Mouse (Mus musculus) heart, embryonic 10.5 days (tissue): ENCODE measurements around the gene Tmem259. TPM values are rescaled to one million over a fixed set of nuclear protein-coding genes. Genes with fewer than 3 reads are reported as not detected.
"Not testable (repeated sequence)": the region's sequence is repeated elsewhere in the genome, so short reads cannot be mapped to it uniquely, and the experiment has no call there.

Experiments used
- DNase-seq: peaks from one replicate; pipeline ENCODE4 v3.0.0-alpha.2; 2017; ENCODE audit warnings: low spot score
- H3K27ac ChIP-seq: fragments of 300-500 bp; sonication (generic); 2 replicates; pipeline ENCODE4 v1.5.1; 2016; ENCODE audit warnings: mild to moderate bottlenecking
- H3K27me3 ChIP-seq: fragments of 300-500 bp; sonication (generic); 2 replicates; pipeline ENCODE4 v1.6.1; 2016; ENCODE audit warnings: mild to moderate bottlenecking; ENCODE audit not compliant: poor library complexity, insufficient read depth, severe bottlenecking
- H3K36me3 ChIP-seq: fragments of 300-500 bp; sonication (generic); 2 replicates; pipeline ENCODE4 v1.6.1; 2016; ENCODE audit warnings: mild to moderate bottlenecking, moderate library complexity
- H3K4me1 ChIP-seq: fragments of 300-500 bp; sonication (generic); 2 replicates; pipeline ENCODE4 v1.6.1; 2016; ENCODE audit warnings: mild to moderate bottlenecking
- H3K4me3 ChIP-seq: fragments of 300-500 bp; sonication (generic); 2 replicates; pipeline ENCODE4 v1.5.1; 2016; ENCODE audit warnings: mild to moderate bottlenecking, moderate library complexity
- H3K9me3 ChIP-seq: fragments of 300-500 bp; sonication (generic); 2 replicates; pipeline ENCODE4 v1.6.1; 2016; ENCODE audit warnings: mild to moderate bottlenecking, moderate library complexity
- WGBS: fragments of 180-500 bp; shearing (Covaris S2); methylation state at CpG from one replicate; pipeline ENCODE4 v1.1.7; 2016; 5-methylcytosine and 5-hydroxymethylcytosine counted together
- polyA plus RNA-seq: library from polyadenylated mRNA; unstranded; fragments of >200 nt; fragmentation: Nextera tagmentation; extraction: Ambion mirVana; gene quantifications from 2 replicates; pipeline ENCODE4 v1.2.1, GENCODE M21; 2016

The Tmem259 gene
- polyA plus RNA-seq, 1 experiment from 2014 or later, result 16.4 TPM

GRCm38 (mm10) chr10:79968181-79968580 lies 15.9 kb downstream of the Tmem259 start:
- no peaks in the 10 kb centered on the region for H3K9me3 ChIP-seq
- no peak overlapping the region for H3K4me3 ChIP-seq
- peaks cover 48% of the 10 kb centered on the region for H3K27me3 ChIP-seq
- no peak overlapping the region for H3K27ac ChIP-seq
- DNase-seq, result no peak
- peaks cover 26% of the 10 kb centered on the region for H3K4me1 ChIP-seq
- peaks cover 56% of the 10 kb centered on the region for H3K36me3 ChIP-seq
- WGBS, result 86% methylated on average over 1 of the region's 1 CpGs

GRCm38 (mm10) chr10:79966886-79967400 lies 17.2 kb downstream of the Tmem259 start:
- H3K4me1 ChIP-seq, result peaks cover 20% of the 10 kb centered on the region
- DNase-seq, result no peak
- WGBS, result 87% methylated on average over 5 of the region's 5 CpGs
- peaks cover 68% of the 10 kb centered on the region for H3K36me3 ChIP-seq
- no peak overlapping the region for H3K27ac ChIP-seq
- H3K27me3 ChIP-seq, result peaks cover 36% of the 10 kb centered on the region
- no peaks in the 10 kb centered on the region for H3K9me3 ChIP-seq
- no peak overlapping the region for H3K4me3 ChIP-seq

- peaks cover 76% of the 10 kb centered on the region for H3K36me3 ChIP-seq
- DNase-seq, result no peak
- H3K4me1 ChIP-seq, result peaks cover 23% of the 10 kb centered on the region
- H3K27me3 ChIP-seq, result peaks cover 20% of the 10 kb centered on the region; the same call in 1 of the 2 replicates
- 83% methylated on average over 5 of the region's 5 CpGs for WGBS
- H3K27ac ChIP-seq, result no peak overlapping the region
- H3K9me3 ChIP-seq, result no peaks in the 10 kb centered on the region
- no peak overlapping the region for H3K4me3 ChIP-seq
Observed at GRCm38 (mm10) chr10:79965325-79965724, 18.8 kb downstream of the Tmem259 start.

GRCm38 (mm10) chr10:79964727-79965126 lies 19.4 kb downstream of the Tmem259 start:
- 92% methylated on average over 7 of the region's 7 CpGs for WGBS
- Histone ChIP-seq H3K27ac (no peak overlapping the region), H3K36me3 (peaks cover 76% of the 10 kb centered on the region), H3K4me1 (peaks cover 23% of the 10 kb centered on the region), H3K4me3 (no peak overlapping the region), H3K27me3 (peaks cover 16% of the 10 kb centered on the region; the same call in 1 of the 2 replicates), H3K9me3 (no peaks in the 10 kb centered on the region)
- DNase-seq, result no peak

- H3K4me3 ChIP-seq, result peak overlapping the region; percentile 96
- 14% methylated on average over 10 of the region's 10 CpGs for WGBS
Observed at GRCm38 (mm10) chr10:79960671-79961294, 23.3 kb downstream of the Tmem259 start.

GRCm38 (mm10) chr10:79959847-79960601 lies 24.1 kb downstream of the Tmem259 start, which contains the start of gene Wdr18:
TSS of gene Wdr18 (plus strand) at chr10:79960152.
- H3K36me3 ChIP-seq, result peaks cover 38% of the 10 kb centered on the region
- WGBS, result under 1% methylated on average over 61 of the region's 61 CpGs
- H3K27ac ChIP-seq, result peak within 1 kb of the TSS; percentile 91
- H3K27me3 ChIP-seq, result no peaks in the 10 kb centered on the region
- peak within 1 kb of the TSS; percentile 96 for H3K4me3 ChIP-seq
- H3K9me3 ChIP-seq, result no peaks in the 10 kb centered on the region
- DNase-seq, result peak; percentile 100
- H3K4me1 ChIP-seq, result peaks cover 36% of the 10 kb centered on the region

More at GRCm38 (mm10) chr10:79960671-79961294, 23.3 kb downstream of the Tmem259 start:
- H3K27ac ChIP-seq, result peak overlapping the region; percentile 91
- peaks cover 46% of the 10 kb centered on the region for H3K36me3 ChIP-seq
- peaks cover 33% of the 10 kb centered on the region for H3K4me1 ChIP-seq
- no peak for DNase-seq
- H3K27me3 ChIP-seq, result no peaks in the 10 kb centered on the region
- H3K9me3 ChIP-seq, result no peaks in the 10 kb centered on the region

GRCm38 (mm10) chr10:79959412-79959811 lies 24.7 kb downstream of the Tmem259 start:
- 46% methylated on average over 8 of the region's 10 CpGs for WGBS
- Histone ChIP-seq H3K4me1 (peaks cover 34% of the 10 kb centered on the region), H3K36me3 (peaks cover 32% of the 10 kb centered on the region), H3K4me3 (peak overlapping the region; percentile 96)
- DNase-seq, H3K27me3 ChIP-seq, H3K27ac ChIP-seq, H3K9me3 ChIP-seq: not testable (repeated sequence)

GRCm38 (mm10) chr10:79958140-79958816 lies 25.9 kb downstream of the Tmem259 start:
- peak; percentile 94 for DNase-seq
- peak overlapping the region; percentile 25 for H3K4me3 ChIP-seq
- WGBS, result 17% methylated on average over 21 of the region's 21 CpGs
- peaks cover 28% of the 10 kb centered on the region for H3K36me3 ChIP-seq
- peak overlapping the region; percentile 54; the same call in 1 of the 2 replicates for H3K27ac ChIP-seq
- H3K9me3 ChIP-seq, result no peaks in the 10 kb centered on the region
- H3K4me1 ChIP-seq, result peaks cover 33% of the 10 kb centered on the region
- H3K27me3 ChIP-seq, result no peaks in the 10 kb centered on the region

GRCm38 (mm10) chr10:79956643-79957154 lies 27.4 kb downstream of the Tmem259 start:
- peak overlapping the region; percentile 53 for H3K27ac ChIP-seq
- H3K27me3 ChIP-seq, result no peaks in the 10 kb centered on the region
- no peak overlapping the region for H3K4me3 ChIP-seq
- DNase-seq, result no peak
- H3K4me1 ChIP-seq, result peaks cover 33% of the 10 kb centered on the region
- peaks cover 24% of the 10 kb centered on the region for H3K36me3 ChIP-seq
- H3K9me3 ChIP-seq, result no peaks in the 10 kb centered on the region
- WGBS, result 43% methylated on average over 4 of the region's 4 CpGs

- DNase-seq, result no peak
- no peak overlapping the region for H3K4me3 ChIP-seq
- H3K4me1 ChIP-seq, result peaks cover 26% of the 10 kb centered on the region
- WGBS, result 66% methylated on average over 9 of the region's 9 CpGs
- no peaks in the 10 kb centered on the region for H3K9me3 ChIP-seq
- peak overlapping the region; percentile 24; the same call in 1 of the 2 replicates for H3K27ac ChIP-seq
- H3K36me3 ChIP-seq, result peaks cover 28% of the 10 kb centered on the region
- no peaks in the 10 kb centered on the region for H3K27me3 ChIP-seq
Observed at GRCm38 (mm10) chr10:79955691-79956090, 28.4 kb downstream of the Tmem259 start.

GRCm38 (mm10) chr10:79953946-79954345 lies 30.2 kb downstream of the Tmem259 start:
- WGBS, result 84% methylated on average over 6 of the region's 6 CpGs
- DNase-seq, result no peak
- H3K4me1 ChIP-seq, result peaks cover 30% of the 10 kb centered on the region
- peaks cover 45% of the 10 kb centered on the region for H3K36me3 ChIP-seq
- H3K27me3 ChIP-seq, result no peaks in the 10 kb centered on the region
- H3K9me3 ChIP-seq, result no peaks in the 10 kb centered on the region
- H3K27ac ChIP-seq, result 0 out of 2 replicates have a peak overlapping the region, but pooled peaks have one; percentile 16
- H3K4me3 ChIP-seq, result no peak overlapping the region

GRCm38 (mm10) chr10:79950661-79951060 lies 33.5 kb downstream of the Tmem259 start:
- no peak for DNase-seq
- H3K4me3 ChIP-seq, result no peak overlapping the region
- H3K36me3 ChIP-seq, result peaks cover 69% of the 10 kb centered on the region
- 83% methylated on average over 18 of the region's 18 CpGs for WGBS
- peaks cover 42% of the 10 kb centered on the region for H3K4me1 ChIP-seq
- no peaks in the 10 kb centered on the region for H3K27me3 ChIP-seq
- no peaks in the 10 kb centered on the region for H3K9me3 ChIP-seq
- H3K27ac ChIP-seq, result no peak overlapping the region
